Mouse (Mus musculus) forebrain, embryonic 16.5 days (tissue): ENCODE data around the gene Map3k4. TPM values are rescaled to one million over a fixed set of nuclear protein-coding genes. Genes with fewer than 3 reads are reported as not detected.

Source experiments
- polyA plus RNA-seq: library from polyadenylated mRNA; unstranded; fragments of >200 nt; fragmentation: Nextera tagmentation; extraction: Ambion mirVana; gene quantifications from 2 replicates; pipeline ENCODE4 v1.2.1, GENCODE M21; 2015

Map3k4 gene
- polyA plus RNA-seq, 1 experiment from 2014 or later: 37.8 TPM

Other genes with a start within 250 kb of the Map3k4 start
- gene Agpat4, start 200.1 kb downstream of the Map3k4 start, polyA plus RNA-seq: 49.1 and 57.6 TPM in 2 replicates
- 0.08 TPM in 1 of 2 replicates, not detected in the other for gene Plg, start 59.8 kb upstream of the Map3k4 start, polyA plus RNA-seq
- gene Slc22a3, start 188.9 kb upstream of the Map3k4 start, polyA plus RNA-seq: 0.48 and 1.1 TPM in 2 replicates